Mouse (Mus musculus) small intestine, adult 2 months (tissue): Measurements from ENCODE around the gene Daam1.

Experiments used
- CTCF ChIP-seq: fragments of 200-500 bp; IDR thresholded peaks from 2 replicates; pipeline ENCODE4 v1.5.1; 2012; ENCODE audit warnings: low read depth, mild to moderate bottlenecking, control low read depth, inconsistent platforms, low read length, moderate library complexity, mixed read lengths; ENCODE audit not compliant: insufficient replicate concordance, insufficient read length; ENCODE audit errors: extremely low read depth
- POLR2A ChIP-seq: fragments of 200-500 bp; IDR thresholded peaks from 2 replicates; pipeline ENCODE4 v1.6.1; 2012; ENCODE audit warnings: low read depth, mild to moderate bottlenecking, control low read depth, inconsistent platforms, low read length, moderate library complexity

DNA sequence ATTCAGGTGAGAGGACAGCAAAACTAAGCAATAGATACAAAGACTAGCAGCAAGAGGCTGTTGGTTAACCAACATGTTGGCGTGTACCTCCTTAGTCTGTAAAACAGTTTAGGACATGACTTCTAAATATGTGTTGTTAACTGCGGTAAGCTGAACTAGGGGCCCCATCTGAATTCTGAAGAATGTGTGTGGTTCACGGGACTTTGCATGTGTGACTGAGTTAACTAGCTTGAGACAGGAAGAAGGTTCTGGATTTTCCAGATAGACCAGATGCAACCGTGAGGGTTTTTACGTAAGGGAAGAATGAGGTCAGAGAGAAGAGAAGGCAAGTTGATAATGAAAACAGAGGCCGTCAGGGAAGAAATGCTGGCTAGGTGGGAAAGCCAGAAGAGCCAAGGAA is 206.2 kb downstream of the Daam1 start:
- TF ChIP-seq CTCF: no peak
- TF ChIP-seq POLR2A: no peak
